Mouse (Mus musculus) MEL-GATA-1-ER (cell line): Measurements from ENCODE around the gene Asb18.

Experiments
- DNase-seq: peaks from one replicate; pipeline ENCODE4 v3.0.0-alpha.2; 2012; ENCODE audit warnings: low read depth; ENCODE audit errors: extremely low read depth

Asb18 gene

GRCm38 (mm10) chr1:89971848-89972247 is 42.6 kb downstream of the Asb18 start:
- no peak for DNase-seq

GRCm38 (mm10) chr1:89969714-89970110 is 44.8 kb downstream of the Asb18 start:
- DNase-seq: no peak

GRCm38 (mm10) chr1:89969072-89969713 is 45.3 kb downstream of the Asb18 start:
- DNase-seq: no peak

GRCm38 (mm10) chr1:89968111-89968851 is 46.2 kb downstream of the Asb18 start:
- DNase-seq: no peak

- no peak for DNase-seq
Observed at GRCm38 (mm10) chr1:89967585-89967984, 46.9 kb downstream of the Asb18 start.

DNA sequence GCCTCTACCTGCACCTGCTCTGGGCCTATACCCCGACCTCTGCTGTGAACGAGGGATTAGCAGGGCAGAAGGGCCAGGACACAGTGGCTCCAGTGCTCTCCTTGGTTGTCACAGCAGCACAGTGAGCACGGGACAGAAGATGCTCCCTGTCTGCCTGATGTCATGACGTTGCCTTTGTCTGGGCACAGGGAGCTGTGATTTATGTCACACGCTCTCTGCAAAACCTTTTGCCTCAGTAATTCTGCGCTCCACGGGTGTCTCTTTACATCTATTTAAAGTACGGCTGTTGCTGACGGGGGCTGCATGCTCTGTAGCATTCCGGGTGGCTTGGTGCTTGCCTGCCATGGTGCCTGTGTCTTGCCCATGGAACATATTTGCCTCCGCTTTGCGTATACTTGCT is 50.0 kb downstream of the Asb18 start:
- DNase-seq: no peak

GRCm38 (mm10) chr1:89963296-89963695 is 51.2 kb downstream of the Asb18 start:
- DNase-seq: no peak

- DNase-seq: no peak
Observed at GRCm38 (mm10) chr1:89962092-89962491, 52.4 kb downstream of the Asb18 start.

DNA sequence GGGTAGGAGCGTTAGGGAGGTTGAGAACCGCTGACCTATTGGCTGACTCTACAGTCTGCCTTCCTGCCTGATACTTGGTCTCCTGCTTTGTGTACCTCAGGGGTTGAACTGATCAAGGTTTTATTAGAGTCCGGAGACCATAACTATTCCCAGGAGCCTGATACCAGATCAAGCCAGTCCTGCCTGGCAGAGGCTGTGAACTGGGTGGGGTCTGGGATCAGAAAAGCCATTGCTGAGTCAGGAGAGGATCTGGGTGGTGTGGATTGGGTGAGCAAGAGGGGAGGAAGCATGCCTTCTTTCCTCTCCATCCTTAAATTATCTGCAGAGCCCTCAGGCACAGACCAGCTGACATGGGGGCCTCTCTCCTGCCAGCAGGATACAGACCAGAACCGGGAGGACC is 55.1 kb downstream of the Asb18 start:
- DNase-seq: no peak

- DNase-seq: no peak
Observed at GRCm38 (mm10) chr1:89943202-89943601, 71.3 kb downstream of the Asb18 start.

GRCm38 (mm10) chr1:89942395-89942976 is 72.0 kb downstream of the Asb18 start:
- DNase-seq: no peak

DNA sequence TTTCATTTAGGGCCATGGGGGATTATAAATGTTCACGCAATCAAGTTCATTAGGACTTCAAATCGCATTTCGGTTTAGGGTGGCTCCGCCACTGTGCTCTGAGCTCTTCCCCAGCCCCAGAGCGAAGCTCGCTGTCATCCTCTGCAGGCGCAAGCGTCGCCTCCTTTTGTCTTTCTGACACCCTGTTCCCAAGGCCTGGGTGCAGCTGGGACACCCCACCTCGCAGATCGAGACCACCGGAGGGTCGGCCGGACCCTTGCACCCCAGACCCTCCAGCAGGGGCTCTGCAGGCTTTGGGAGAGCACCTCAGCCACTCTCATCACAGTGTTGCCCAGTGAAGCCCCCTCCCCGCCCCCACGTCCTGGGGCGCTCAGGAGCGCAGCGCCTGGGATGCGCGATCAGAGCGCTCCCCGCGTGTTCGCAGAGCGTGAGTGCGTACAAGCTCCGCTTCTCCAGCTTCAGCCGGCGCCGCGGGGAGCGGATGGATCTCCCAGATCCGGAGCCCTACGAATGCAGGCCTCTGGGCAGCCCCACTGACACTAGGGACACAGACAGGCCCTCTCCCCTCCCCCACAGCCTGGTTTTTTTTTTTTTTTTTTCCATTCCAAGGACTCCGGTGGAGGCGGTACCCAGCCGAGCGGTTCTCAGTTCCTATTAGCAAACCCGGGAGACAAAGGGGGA is 72.6 kb downstream of the Asb18 start:
- no peak for DNase-seq

GRCm38 (mm10) chr1:89940961-89941524 is 73.4 kb downstream of the Asb18 start:
- DNase-seq: no peak

DNA sequence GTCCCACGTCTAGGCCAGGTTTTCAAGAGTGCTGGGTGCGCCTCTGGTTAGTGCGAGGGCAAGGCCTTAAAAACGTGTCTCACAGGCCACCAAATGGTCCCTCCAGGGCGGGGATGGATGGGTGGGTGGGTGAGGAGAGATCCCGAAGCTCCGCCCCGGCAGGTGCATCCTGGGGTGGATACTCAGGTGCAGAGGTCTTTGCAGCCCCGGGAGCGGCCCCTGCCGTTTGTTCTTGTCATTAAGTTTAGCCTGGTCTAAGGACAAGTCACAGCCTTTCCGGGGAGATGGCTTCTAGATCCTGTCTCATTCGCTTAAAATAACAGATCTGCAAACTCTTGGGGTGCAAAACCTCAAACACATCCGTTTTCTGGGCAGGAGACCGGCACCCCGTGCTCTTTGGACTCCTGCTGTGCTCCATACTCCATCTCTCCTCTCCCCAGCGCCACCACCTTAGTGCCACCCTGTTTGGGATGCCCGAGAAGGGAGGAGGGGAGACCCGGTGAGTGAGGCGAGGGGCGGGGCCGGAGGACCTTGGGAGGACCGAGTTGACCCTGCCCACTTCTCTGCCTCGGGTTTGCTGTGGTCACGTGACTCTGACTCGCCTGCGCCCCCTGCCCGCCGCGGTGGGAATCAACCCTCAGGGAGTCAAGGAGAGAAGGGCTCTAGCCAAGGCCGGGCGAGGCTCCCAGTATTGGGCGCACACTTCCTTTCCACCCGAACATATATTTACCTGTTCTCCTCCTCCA is 74.3 kb downstream of the Asb18 start:
- DNase-seq: no peak

DNA sequence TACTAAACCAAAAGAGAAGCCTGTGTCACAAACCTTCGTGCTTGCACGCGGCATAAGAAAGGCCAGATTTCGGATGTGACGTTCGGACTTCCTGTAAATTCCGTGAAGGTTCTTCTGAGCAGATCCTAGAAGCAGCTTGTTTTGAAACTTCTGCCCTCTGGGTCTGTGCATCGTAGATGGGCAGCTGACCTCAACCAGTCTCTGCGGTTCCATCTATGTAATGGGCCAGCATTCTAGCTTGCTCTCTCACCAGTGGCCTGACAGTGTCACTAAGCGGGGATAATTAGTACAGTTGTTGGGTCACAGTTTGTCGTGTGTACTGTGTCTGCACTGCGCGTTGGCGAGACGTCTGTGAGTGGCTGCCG is 74.9 kb downstream of the Asb18 start:
- DNase-seq: no peak

- no peak for DNase-seq
Observed at GRCm38 (mm10) chr1:89938884-89939595, 75.4 kb downstream of the Asb18 start.

- no peak for DNase-seq
Observed at GRCm38 (mm10) chr1:89935493-89936348, 78.7 kb downstream of the Asb18 start.

- no peak for DNase-seq
Observed at GRCm38 (mm10) chr1:89934316-89935260, 79.9 kb downstream of the Asb18 start.
